Mouse (Mus musculus) brain, embryonic 14.5 days (tissue): Measurements from ENCODE around the gene Utp14a. TPM values are rescaled to one million over a fixed set of nuclear protein-coding genes. Genes with fewer than 3 reads are reported as not detected.

Source experiments
- DNase-seq: peaks from one replicate; pipeline ENCODE4 v3.0.0-alpha.2; 2011; ENCODE audit warnings: low read depth
- CTCF ChIP-seq: fragments of 200-500 bp; IDR thresholded peaks from 2 replicates; pipeline ENCODE4 v1.5.1; 2012; ENCODE audit warnings: inconsistent platforms, mild to moderate bottlenecking, moderate library complexity, borderline replicate concordance; ENCODE audit not compliant: insufficient read depth, insufficient read length; ENCODE audit errors: extremely low read depth
- POLR2A ChIP-seq: fragments of 200-500 bp; IDR thresholded peaks from 2 replicates; pipeline ENCODE4 v1.6.1; 2012; ENCODE audit warnings: mild to moderate bottlenecking, inconsistent platforms, borderline replicate concordance; ENCODE audit not compliant: poor library complexity, insufficient read depth, insufficient read length, severe bottlenecking; ENCODE audit errors: extremely low read depth
- polyA plus RNA-seq: library from polyadenylated mRNA; depleted of rRNA; stranded (reverse); fragments of >200 nt; gene quantifications from 2 replicates; pipeline ENCODE4 v1.2.3, GENCODE M21; 2012; rRNA removed

The Utp14a gene
- polyA plus RNA-seq, 1 experiment = 16.4 TPM

GRCm38 (mm10) chrX:48314530-48315079 is 57.9 kb downstream of the Utp14a start:
- TF ChIP-seq POLR2A (no peak), CTCF (no peak)
- peak; percentile 70 for DNase-seq

- no peak for DNase-seq
- TF ChIP-seq POLR2A (no peak), CTCF (no peak)
Measured at GRCm38 (mm10) chrX:48317444-48317843, 60.8 kb downstream of the Utp14a start.

GRCm38 (mm10) chrX:48318194-48318593 is 61.5 kb downstream of the Utp14a start:
- no peak for DNase-seq
- TF ChIP-seq POLR2A (no peak), CTCF (no peak)

Other genes starting within 250 kb of the Utp14a start
- 5.3 and 6.8 TPM in 2 replicates for gene Apln, start 222.0 kb upstream of the Utp14a start, polyA plus RNA-seq
- 0.53 and 0.90 TPM in 2 replicates for gene Xpnpep2, start 148.1 kb upstream of the Utp14a start, polyA plus RNA-seq
- gene Sash3, start 110.4 kb upstream of the Utp14a start, polyA plus RNA-seq = 0.83 and 1.0 TPM in 2 replicates
- 53.6 and 65.2 TPM in 2 replicates for gene Zdhhc9, start 48.0 kb upstream of the Utp14a start, polyA plus RNA-seq
- gene Bcorl1, start 84.5 kb downstream of the Utp14a start, polyA plus RNA-seq = 5.1 and 11.3 TPM in 2 replicates
- gene Elf4, start 206.3 kb downstream of the Utp14a start, polyA plus RNA-seq = 2.1 and 2.8 TPM in 2 replicates